Mouse (Mus musculus) stomach, postnatal 0 days (tissue): ENCODE data around the gene Arhgef39.

ENCODE experiments used
- CTCF ChIP-seq: IDR thresholded peaks from 2 replicates; pipeline ENCODE4 v1.5.1; 2016; ENCODE audit warnings: antibody characterized with exemption, low read depth, mild to moderate bottlenecking, moderate library complexity
- EP300 ChIP-seq: optimal IDR thresholded peaks from 2 replicates; pipeline ENCODE3; 2016; ENCODE audit warnings: antibody characterized with exemption

- TF ChIP-seq EP300, result no peak
- no peak for TF ChIP-seq CTCF
These were observed 2.1 kb downstream of the Arhgef39 start for GRCm38 (mm10) chr4:43497405-43497804.
